Mouse (Mus musculus): ENCODE measurements at regions not wholly inside any gene's neighbourhood (a gene's known extent, or its start where the extent isn't known, plus 50 kb on each side); places are given as distances from the start of the nearest gene placed in this dataset.

GRCm38 (mm10) chr1:118741286-118741685 lies 113.5 kb downstream of the Tfcp2l1 start:
- 69% methylated on average over 5 of the region's 5 CpGs for WGBS
- TF ChIP-seq CTCF (IDR thresholded peaks at IDR 0.05; ENCODE audit: low read depth) = no peak

GRCm38 (mm10) chr1:118748196-118748595 lies 120.5 kb downstream of the Tfcp2l1 start:
- DNase-seq (no peak), ATAC-seq (ENCODE audit: insufficient read depth) (no peak)
- TF ChIP-seq CTCF (IDR thresholded peaks at IDR 0.05; ENCODE audit: low read depth) = no peak
- Histone ChIP-seq H3K27me3 (ENCODE audit: insufficient read depth, low read length) (no peaks in the 10 kb centered on the region), H3K36me3 (ENCODE audit: insufficient read depth) (no peaks in the 10 kb centered on the region), H3K9ac (no peak overlapping the region), H3K27ac (ENCODE audit: low read depth) (no peak overlapping the region), H3K4me3 (ENCODE audit: low read depth, low read length) (no peak overlapping the region), H3K4me2 (no peak overlapping the region), H3K4me1 (ENCODE audit: insufficient read depth) (no peaks in the 10 kb centered on the region), H3K9me3 (ENCODE audit: low read depth, low read length) (no peaks in the 10 kb centered on the region)
- WGBS = 70% methylated on average over 5 of the region's 5 CpGs

More at GRCm38 (mm10) chr1:118741286-118741685, 113.5 kb downstream of the Tfcp2l1 start:
- Histone ChIP-seq H3K4me3 (ENCODE audit: low read depth, low read length) (no peak overlapping the region), H3K36me3 (ENCODE audit: insufficient read depth) (no peaks in the 10 kb centered on the region), H3K4me2 (no peak overlapping the region), H3K27me3 (ENCODE audit: insufficient read depth, low read length) (no peaks in the 10 kb centered on the region), H3K9me3 (ENCODE audit: low read depth, low read length) (no peaks in the 10 kb centered on the region), H3K9ac (no peak overlapping the region), H3K27ac (ENCODE audit: low read depth) (no peak overlapping the region), H3K4me1 (ENCODE audit: insufficient read depth) (no peaks in the 10 kb centered on the region)
- no peak for ATAC-seq (ENCODE audit: insufficient read depth)
- no peak for DNase-seq

DNA sequence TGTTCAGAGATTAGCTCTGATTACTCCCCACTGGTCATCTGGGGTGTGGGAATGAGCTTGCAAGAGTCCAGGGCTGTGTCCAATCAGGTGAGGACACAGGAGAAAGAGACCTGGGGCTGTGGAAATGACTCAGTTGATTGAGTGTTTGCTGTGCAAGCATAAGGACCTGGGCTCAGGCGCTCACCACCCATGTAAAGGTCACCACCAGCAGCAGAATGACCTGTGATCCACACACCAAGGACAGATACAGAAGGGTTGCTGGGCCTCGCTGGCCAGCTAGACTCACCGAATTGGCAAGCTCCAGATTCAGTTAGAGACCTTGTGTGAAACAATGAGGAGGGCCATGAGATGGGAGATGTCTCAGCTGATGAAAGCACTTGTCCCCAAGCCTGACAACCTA lies 125.1 kb downstream of the Tfcp2l1 start:
- no peak for ATAC-seq (ENCODE audit: insufficient read depth)
- Histone ChIP-seq H3K36me3 (ENCODE audit: insufficient read depth) (no peaks in the 10 kb centered on the region), H3K4me1 (ENCODE audit: insufficient read depth) (no peaks in the 10 kb centered on the region), H3K9me3 (ENCODE audit: low read depth, low read length) (no peaks in the 10 kb centered on the region), H3K9ac (no peak overlapping the region), H3K4me2 (no peak overlapping the region), H3K27me3 (ENCODE audit: insufficient read depth, low read length) (no peaks in the 10 kb centered on the region), H3K27ac (ENCODE audit: low read depth) (no peak overlapping the region), H3K4me3 (ENCODE audit: low read depth, low read length) (no peak overlapping the region)
- WGBS = 63% methylated on average over 3 of the region's 3 CpGs
- DNase-seq = no peak
- TF ChIP-seq CTCF (IDR thresholded peaks at IDR 0.05; ENCODE audit: low read depth) = no peak

GRCm38 (mm10) chr1:118756171-118756865 lies 128.6 kb downstream of the Tfcp2l1 start:
- 50% methylated on average over 9 of the region's 9 CpGs for WGBS
- no peak for TF ChIP-seq CTCF (IDR thresholded peaks at IDR 0.05; ENCODE audit: low read depth)
- Histone ChIP-seq H3K9me3 (ENCODE audit: low read depth, low read length) (no peaks in the 10 kb centered on the region), H3K4me3 (ENCODE audit: low read depth, low read length) (no peak overlapping the region), H3K4me2 (no peak overlapping the region), H3K27ac (ENCODE audit: low read depth) (no peak overlapping the region), H3K9ac (no peak overlapping the region), H3K4me1 (ENCODE audit: insufficient read depth) (no peaks in the 10 kb centered on the region), H3K27me3 (ENCODE audit: insufficient read depth, low read length) (no peaks in the 10 kb centered on the region), H3K36me3 (ENCODE audit: insufficient read depth) (no peaks in the 10 kb centered on the region)
- ATAC-seq (ENCODE audit: insufficient read depth) (no peak), DNase-seq (no peak)

DNA sequence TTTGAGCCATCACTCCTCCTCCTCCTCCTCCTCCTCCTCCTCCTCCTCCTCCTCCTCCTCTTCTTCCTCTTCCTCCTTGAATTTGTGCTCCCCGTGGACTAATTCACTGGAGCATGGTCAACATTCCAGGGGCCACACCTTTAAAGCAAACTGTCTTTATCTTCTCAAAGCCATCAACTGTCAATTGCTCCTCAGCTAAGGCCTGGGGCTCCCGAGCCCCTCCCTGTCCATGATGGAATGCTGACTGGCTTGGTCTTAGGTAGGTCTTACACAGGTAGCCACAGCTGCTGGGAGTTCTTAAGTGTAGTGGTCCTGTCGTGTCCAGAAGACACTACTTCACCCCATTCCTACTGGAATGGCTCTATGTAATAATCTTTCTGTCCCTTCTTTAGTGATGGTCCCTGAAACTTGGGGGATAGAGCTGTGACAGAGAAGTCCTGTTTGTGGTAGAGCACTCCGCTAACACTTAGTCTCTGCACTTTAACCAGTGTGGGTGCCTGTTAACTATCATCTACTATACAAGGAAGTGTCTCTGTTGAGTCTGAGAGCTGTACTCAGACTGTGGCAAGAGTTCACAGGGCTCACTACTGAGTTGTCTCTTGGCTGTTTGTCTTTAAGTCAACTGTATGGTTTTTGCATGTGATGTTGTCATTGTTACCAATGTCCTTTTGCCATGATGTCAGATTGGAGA lies 129.7 kb downstream of the Tfcp2l1 start:
- Histone ChIP-seq H3K9me3 (ENCODE audit: low read depth, low read length) (no peaks in the 10 kb centered on the region), H3K4me3 (ENCODE audit: low read depth, low read length) (no peak overlapping the region), H3K9ac (no peak overlapping the region), H3K4me2 (no peak overlapping the region), H3K27ac (ENCODE audit: low read depth) (no peak overlapping the region), H3K27me3 (ENCODE audit: insufficient read depth, low read length) (no peaks in the 10 kb centered on the region), H3K36me3 (ENCODE audit: insufficient read depth) (no peaks in the 10 kb centered on the region), H3K4me1 (ENCODE audit: insufficient read depth) (no peaks in the 10 kb centered on the region)
- TF ChIP-seq CTCF (IDR thresholded peaks at IDR 0.05; ENCODE audit: low read depth) = no peak
- ATAC-seq (ENCODE audit: insufficient read depth) (no peak), DNase-seq (no peak)
- 40% methylated on average over 3 of the region's 4 CpGs for WGBS

DNA sequence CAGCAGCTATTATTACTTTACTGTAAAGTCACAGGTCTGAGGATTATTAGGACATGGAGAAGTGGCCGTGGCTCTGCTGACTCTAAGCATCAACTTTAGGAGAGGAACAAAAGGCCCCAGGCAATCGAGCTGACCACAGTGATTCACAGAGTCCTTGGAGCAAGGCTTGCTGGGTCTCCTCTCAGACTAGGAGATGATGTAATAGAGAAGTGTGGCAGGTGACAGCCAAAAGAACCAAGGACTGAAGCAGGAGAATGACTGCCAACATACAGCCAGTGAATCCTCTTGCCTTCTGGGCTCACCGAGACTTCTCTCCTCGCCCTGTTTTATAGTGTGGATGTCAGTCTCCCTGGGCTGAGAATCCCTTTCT lies 130.3 kb downstream of the Tfcp2l1 start:
- WGBS = 61% methylated on average over 4 of the region's 4 CpGs
- no peaks in the 10 kb centered on the region for H3K36me3 ChIP-seq (ENCODE audit: insufficient read depth)
- no peak for TF ChIP-seq CTCF (IDR thresholded peaks at IDR 0.05; ENCODE audit: low read depth)
- H3K4me1 ChIP-seq (ENCODE audit: insufficient read depth) = no peaks in the 10 kb centered on the region
- ATAC-seq (ENCODE audit: insufficient read depth) = no peak
- no peaks in the 10 kb centered on the region for H3K27me3 ChIP-seq (ENCODE audit: insufficient read depth, low read length)
- H3K4me2 ChIP-seq = no peak overlapping the region
- H3K4me3 ChIP-seq (ENCODE audit: low read depth, low read length) = no peak overlapping the region
- H3K9me3 ChIP-seq (ENCODE audit: low read depth, low read length) = no peaks in the 10 kb centered on the region
- no peak for DNase-seq
- H3K9ac ChIP-seq = no peak overlapping the region
- no peak overlapping the region for H3K27ac ChIP-seq (ENCODE audit: low read depth)

GRCm38 (mm10) chr1:118759141-118759932 lies 131.6 kb downstream of the Tfcp2l1 start:
- Histone ChIP-seq H3K9ac (no peak overlapping the region), H3K4me2 (no peak overlapping the region), H3K4me3 (ENCODE audit: low read depth, low read length) (no peak overlapping the region), H3K27ac (ENCODE audit: low read depth) (no peak overlapping the region), H3K27me3 (ENCODE audit: insufficient read depth, low read length) (no peaks in the 10 kb centered on the region), H3K36me3 (ENCODE audit: insufficient read depth) (no peaks in the 10 kb centered on the region), H3K4me1 (ENCODE audit: insufficient read depth) (no peaks in the 10 kb centered on the region), H3K9me3 (ENCODE audit: low read depth, low read length) (no peaks in the 10 kb centered on the region)
- peak; percentile 62; the same call in 1 of the 2 replicates for ATAC-seq (ENCODE audit: insufficient read depth)
- WGBS = 24% methylated on average over 7 of the region's 7 CpGs
- TF ChIP-seq CTCF (IDR thresholded peaks at IDR 0.05; ENCODE audit: low read depth) = peak; percentile 91
- peak; percentile 92 for DNase-seq

Data from lung, embryonic 14.5 days (tissue).